Mouse (Mus musculus) intestine, embryonic 15.5 days (tissue): ENCODE data around the gene Kif11. TPM values are rescaled to one million over a fixed set of nuclear protein-coding genes. Genes with fewer than 3 reads are reported as not detected.

Experiments used
- ATAC-seq: fragments of 200-750 bp; cut with Nextera tagmentation; 2 replicates; pipeline ENCODE4 v1.8.0; 2017; ENCODE audit warnings: moderate TSS enrichment, moderate library complexity
- H3K27ac ChIP-seq: fragments of 300-500 bp; sonication (generic); 2 replicates; pipeline ENCODE4 v1.5.1; 2015; ENCODE audit warnings: mild to moderate bottlenecking, inconsistent platforms
- H3K27me3 ChIP-seq: fragments of 300-500 bp; sonication (generic); replicated peaks from 2 replicates; pipeline ENCODE4 v1.6.1; 2015; ENCODE audit warnings: inconsistent platforms
- H3K36me3 ChIP-seq: fragments of 300-500 bp; sonication (generic); 2 replicates; pipeline ENCODE4 v1.6.1; 2015; ENCODE audit warnings: inconsistent platforms
- H3K4me1 ChIP-seq: fragments of 300-500 bp; sonication (generic); replicated peaks from 2 replicates; pipeline ENCODE4 v1.6.1; 2015; ENCODE audit warnings: inconsistent platforms
- H3K4me2 ChIP-seq: fragments of 300-500 bp; sonication (generic); replicated peaks from 2 replicates; pipeline ENCODE4 v1.6.1; 2015; ENCODE audit warnings: mild to moderate bottlenecking, inconsistent platforms
- H3K4me3 ChIP-seq: fragments of 300-500 bp; sonication (generic); replicated peaks from 2 replicates; pipeline ENCODE4 v1.5.1; 2015; ENCODE audit warnings: inconsistent platforms
- H3K9ac ChIP-seq: fragments of 300-500 bp; sonication (generic); 2 replicates; pipeline ENCODE4 v1.6.1; 2015; ENCODE audit warnings: inconsistent platforms
- H3K9me3 ChIP-seq: fragments of 300-500 bp; sonication (generic); 2 replicates; pipeline ENCODE4 v1.6.1; 2016; ENCODE audit warnings: inconsistent platforms
- WGBS: fragments of 180-500 bp; shearing (Covaris S2); methylation state at CpG from one replicate; pipeline ENCODE4 v1.1.7; 2015; 5-methylcytosine and 5-hydroxymethylcytosine counted together
- polyA plus RNA-seq: library from polyadenylated mRNA; unstranded; fragments of >200 nt; fragmentation: Nextera tagmentation; extraction: Ambion mirVana; gene quantifications from 2 replicates; pipeline ENCODE4 v1.2.1, GENCODE M21; 2015

Kif11 gene
- polyA plus RNA-seq, 1 experiment from 2014 or later, result 51.7 TPM

- Histone ChIP-seq H3K4me2 (no peak overlapping the region), H3K4me3 (no peak overlapping the region), H3K4me1 (no peaks in the 10 kb centered on the region), H3K9ac (no peak overlapping the region), H3K36me3 (0 out of 2 replicates have a peak, but pooled peaks cover 3% of the 10 kb centered on the region), H3K27me3 (no peaks in the 10 kb centered on the region), H3K27ac (no peak overlapping the region), H3K9me3 (no peaks in the 10 kb centered on the region)
- ATAC-seq, result no peak
- WGBS, result 96% methylated on average over 3 of the region's 3 CpGs
Observed at GRCm38 (mm10) chr19:37352756-37353155, 23.4 kb upstream of the Kif11 start.

DNA sequence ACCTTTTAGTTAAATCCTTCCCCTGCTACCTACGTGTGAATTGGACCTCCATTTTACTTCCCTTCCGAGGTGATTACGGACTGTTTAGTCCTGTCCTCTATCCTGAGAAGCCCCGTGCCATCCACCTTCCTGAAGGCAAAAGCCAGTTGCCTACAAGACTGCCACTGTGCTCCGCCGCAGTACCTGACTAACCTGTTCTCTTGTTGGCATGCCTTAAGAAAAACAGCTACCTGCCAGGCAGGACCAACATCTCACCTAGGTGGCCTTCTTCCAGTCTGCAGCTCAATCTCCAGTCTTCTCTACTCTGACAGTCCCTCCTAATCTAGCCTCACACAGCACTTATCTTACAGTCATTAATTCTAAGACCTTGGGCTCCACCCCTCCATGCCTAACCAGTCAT lies 22.9 kb upstream of the Kif11 start:
- Histone ChIP-seq H3K27me3 (no peaks in the 10 kb centered on the region), H3K4me1 (no peaks in the 10 kb centered on the region), H3K36me3 (0 out of 2 replicates have a peak, but pooled peaks cover 3% of the 10 kb centered on the region), H3K27ac (no peak overlapping the region), H3K4me3 (no peak overlapping the region), H3K9me3 (no peaks in the 10 kb centered on the region), H3K9ac (no peak overlapping the region), H3K4me2 (no peak overlapping the region)
- WGBS, result 91% methylated on average over 6 of the region's 6 CpGs
- no peak for ATAC-seq

DNA sequence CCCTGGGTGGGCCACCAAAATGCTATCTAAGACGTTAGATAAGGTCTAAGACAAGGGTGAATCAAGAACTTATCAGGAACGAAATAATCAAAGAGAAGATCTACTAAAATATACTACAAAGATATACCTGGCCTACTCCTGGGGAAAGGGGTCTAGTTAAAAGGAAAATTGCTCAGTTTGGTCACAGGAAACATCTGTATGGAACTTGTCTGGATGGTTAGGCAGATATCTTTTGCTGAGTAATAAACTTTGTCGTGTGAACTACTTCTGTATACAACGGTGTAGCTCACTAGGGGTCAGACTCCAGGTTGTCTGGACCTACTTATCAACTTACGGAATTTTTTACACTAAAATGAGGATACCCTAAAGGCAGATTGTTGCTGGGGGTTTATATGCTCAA lies 16.2 kb upstream of the Kif11 start:
- Histone ChIP-seq H3K36me3 (no peaks in the 10 kb centered on the region), H3K9me3 (no peaks in the 10 kb centered on the region), H3K27ac (no peak overlapping the region), H3K4me2 (no peak overlapping the region), H3K4me1 (no peaks in the 10 kb centered on the region), H3K27me3 (no peaks in the 10 kb centered on the region), H3K9ac (no peak overlapping the region), H3K4me3 (no peak overlapping the region)
- no peak for ATAC-seq
- WGBS, result 53% methylated on average over 5 of the region's 5 CpGs

- 41% methylated on average over 5 of the region's 5 CpGs for WGBS
- H3K27me3 ChIP-seq, result no peaks in the 10 kb centered on the region
- no peaks in the 10 kb centered on the region for H3K36me3 ChIP-seq
- no peak overlapping the region for H3K9ac ChIP-seq
- H3K9me3 ChIP-seq, result no peaks in the 10 kb centered on the region
- no peak for ATAC-seq
- H3K27ac ChIP-seq, result no peak overlapping the region
- no peaks in the 10 kb centered on the region for H3K4me1 ChIP-seq
- H3K4me3 ChIP-seq, result no peak overlapping the region
- no peak overlapping the region for H3K4me2 ChIP-seq
Observed at GRCm38 (mm10) chr19:37362545-37362944, 13.7 kb upstream of the Kif11 start.

DNA sequence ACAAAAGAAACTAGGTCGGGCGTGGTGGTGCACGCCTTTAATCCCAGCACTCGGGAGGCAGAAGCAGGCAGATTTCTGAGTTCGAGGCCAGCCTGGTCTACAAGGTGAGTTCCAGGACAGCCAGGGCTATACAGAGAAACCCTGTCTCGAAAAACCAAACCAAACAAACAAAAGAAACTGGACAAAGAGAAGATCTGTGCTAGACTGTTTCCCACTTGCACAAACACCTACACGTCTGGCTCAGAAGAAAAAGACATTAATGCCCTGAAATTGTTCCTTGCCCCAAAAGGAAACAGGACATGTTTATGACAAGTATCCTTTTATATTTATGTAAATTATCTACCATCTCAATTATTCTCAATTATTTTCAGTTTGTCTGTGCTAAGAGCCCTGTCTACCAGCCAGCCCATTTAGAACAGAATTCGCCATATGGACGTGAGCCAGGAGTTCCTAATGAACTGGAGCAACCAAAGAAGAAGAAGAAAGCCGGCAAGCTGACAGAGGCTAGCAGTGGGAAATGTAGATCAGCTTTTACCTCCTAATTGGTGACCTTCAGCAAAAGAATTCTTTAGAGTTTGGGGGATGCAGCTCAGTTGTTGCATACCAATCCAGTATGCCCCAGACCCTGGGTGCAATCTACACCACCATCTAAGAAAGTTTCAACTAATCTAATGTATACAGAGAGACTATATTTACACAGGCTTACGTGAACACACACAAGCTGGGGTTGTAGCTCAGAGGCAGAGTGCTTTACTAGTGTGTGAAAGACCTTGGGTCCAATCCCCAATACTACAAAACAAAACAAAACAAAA lies 12.9 kb upstream of the Kif11 start:
- Histone ChIP-seq H3K9ac (no peak overlapping the region), H3K4me2 (no peak overlapping the region), H3K27me3 (no peaks in the 10 kb centered on the region), H3K27ac (no peak overlapping the region), H3K4me3 (no peak overlapping the region), H3K4me1 (no peaks in the 10 kb centered on the region), H3K36me3 (no peaks in the 10 kb centered on the region), H3K9me3 (no peaks in the 10 kb centered on the region)
- ATAC-seq, result no peak
- whole genome bisulfite sequencing, result 73% methylated on average over 11 of the region's 11 CpGs

- ATAC-seq, result no peak
- no peak overlapping the region for H3K4me3 ChIP-seq
- H3K4me1 ChIP-seq, result no peaks in the 10 kb centered on the region
- no peak overlapping the region for H3K4me2 ChIP-seq
- no peaks in the 10 kb centered on the region for H3K36me3 ChIP-seq
- no peaks in the 10 kb centered on the region for H3K27me3 ChIP-seq
- H3K9ac ChIP-seq, result no peak overlapping the region
- no peaks in the 10 kb centered on the region for H3K9me3 ChIP-seq
- 87% methylated on average over 1 of the region's 1 CpGs for WGBS
- H3K27ac ChIP-seq, result no peak overlapping the region
Observed at GRCm38 (mm10) chr19:37368990-37369389, 7.2 kb upstream of the Kif11 start.

DNA sequence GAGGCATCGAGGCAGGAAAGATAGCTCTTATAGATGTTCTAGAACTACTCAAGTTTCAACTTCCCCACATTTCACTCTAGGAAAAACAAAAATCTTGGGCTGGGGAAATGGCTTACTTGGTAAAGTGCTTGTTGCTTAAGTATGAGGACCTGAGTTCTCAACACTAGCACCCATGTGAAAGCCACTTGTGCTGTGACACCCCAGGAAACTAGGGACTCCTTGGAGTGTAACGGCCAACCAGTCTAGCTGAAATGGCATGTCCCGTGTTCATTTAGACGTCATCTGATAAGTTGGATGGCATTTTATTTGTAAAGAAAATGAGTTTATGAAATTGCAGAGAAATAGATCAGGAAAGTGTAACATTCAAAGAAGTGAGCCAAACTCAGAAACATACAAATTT lies 6.3 kb upstream of the Kif11 start:
- no peaks in the 10 kb centered on the region for H3K4me1 ChIP-seq
- 84% methylated on average over 4 of the region's 4 CpGs for WGBS
- no peak overlapping the region for H3K4me3 ChIP-seq
- H3K9me3 ChIP-seq, result no peaks in the 10 kb centered on the region
- ATAC-seq, result no peak
- no peak overlapping the region for H3K4me2 ChIP-seq
- no peak overlapping the region for H3K27ac ChIP-seq
- H3K27me3 ChIP-seq, result no peaks in the 10 kb centered on the region
- H3K9ac ChIP-seq, result no peak overlapping the region
- no peaks in the 10 kb centered on the region for H3K36me3 ChIP-seq

GRCm38 (mm10) chr19:37370356-37370755 lies 5.8 kb upstream of the Kif11 start:
- Histone ChIP-seq H3K36me3 (no peaks in the 10 kb centered on the region), H3K27me3 (no peaks in the 10 kb centered on the region), H3K9ac (no peak overlapping the region), H3K27ac (no peak overlapping the region), H3K9me3 (no peaks in the 10 kb centered on the region), H3K4me1 (no peaks in the 10 kb centered on the region), H3K4me3 (no peak overlapping the region), H3K4me2 (no peak overlapping the region)
- ATAC-seq, result no peak
- WGBS, result 81% methylated on average over 5 of the region's 5 CpGs

DNA sequence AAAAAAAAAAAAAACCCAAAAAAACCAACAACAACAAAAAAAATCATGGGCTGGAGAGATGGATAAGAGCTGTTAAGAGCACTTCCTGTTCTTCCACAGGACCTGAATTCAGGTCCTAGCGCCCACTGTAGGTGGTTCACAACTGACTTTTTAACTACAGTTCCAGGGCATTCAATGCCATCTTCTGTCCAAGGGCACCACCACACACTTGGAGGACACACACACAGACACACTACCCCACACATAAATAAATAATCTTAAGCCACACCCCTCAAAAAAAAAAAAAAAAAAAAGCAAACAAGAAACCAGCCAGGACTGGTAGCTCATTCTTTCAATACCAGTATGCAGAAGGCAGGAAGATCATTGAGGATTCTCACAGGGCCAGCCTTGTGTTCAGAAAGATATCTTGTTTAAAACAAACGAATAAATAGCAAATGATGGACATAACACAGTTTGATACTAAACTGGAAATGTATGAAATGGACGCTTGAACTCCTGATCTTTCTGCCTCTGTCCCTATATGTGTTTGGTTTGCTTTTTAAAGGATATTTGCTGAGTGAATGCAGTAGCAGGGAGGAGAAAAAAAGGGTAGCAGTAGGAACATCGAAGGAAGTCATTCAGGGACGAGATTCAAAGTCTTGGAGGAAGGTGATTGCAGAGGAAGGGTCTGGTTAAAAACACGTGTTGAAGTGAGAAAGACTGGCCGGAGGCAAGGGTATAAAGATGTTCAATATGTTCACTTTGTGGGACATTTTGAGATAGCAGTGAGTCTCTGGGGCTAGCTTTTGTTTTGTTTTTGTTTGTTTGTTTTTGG lies 1.1 kb upstream of the Kif11 start:
- Histone ChIP-seq H3K36me3 (no peaks in the 10 kb centered on the region), H3K4me3 (peak overlapping the region; percentile 89), H3K4me1 (0 out of 2 replicates have a peak, but pooled peaks cover 4% of the 10 kb centered on the region), H3K27ac (peak overlapping the region; percentile 97), H3K9me3 (no peaks in the 10 kb centered on the region), H3K27me3 (no peaks in the 10 kb centered on the region), H3K4me2 (peak overlapping the region; percentile 64), H3K9ac (peak overlapping the region; percentile 85)
- 20% methylated on average over 7 of the region's 7 CpGs for WGBS
- no peak for ATAC-seq

- peak overlapping the region; percentile 89 for H3K4me3 ChIP-seq
- H3K9me3 ChIP-seq, result no peaks in the 10 kb centered on the region
- 2% methylated on average over 11 of the region's 11 CpGs for WGBS
Observed at GRCm38 (mm10) chr19:37376841-37377240, 638 bp downstream of the Kif11 start.

GRCm38 (mm10) chr19:37377404-37377990 lies 1.3 kb downstream of the Kif11 start:
- Histone ChIP-seq H3K9me3 (no peaks in the 10 kb centered on the region), H3K9ac (peak overlapping the region; percentile 37), H3K4me2 (peak overlapping the region; percentile 51), H3K4me1 (0 out of 2 replicates have a peak, but pooled peaks cover 8% of the 10 kb centered on the region), H3K27ac (no peak overlapping the region), H3K4me3 (peak overlapping the region; percentile 89), H3K36me3 (no peaks in the 10 kb centered on the region), H3K27me3 (no peaks in the 10 kb centered on the region)
- ATAC-seq, result no peak
- 17% methylated on average over 8 of the region's 8 CpGs for WGBS

More at GRCm38 (mm10) chr19:37376841-37377240, 638 bp downstream of the Kif11 start:
- 0 out of 2 replicates have a peak, but pooled peaks cover 8% of the 10 kb centered on the region for H3K4me1 ChIP-seq
- H3K27ac ChIP-seq, result no peak overlapping the region
- no peaks in the 10 kb centered on the region for H3K27me3 ChIP-seq
- peak overlapping the region; percentile 85 for H3K9ac ChIP-seq
- H3K36me3 ChIP-seq, result no peaks in the 10 kb centered on the region
- H3K4me2 ChIP-seq, result peak overlapping the region; percentile 51
- ATAC-seq, result no peak

DNA sequence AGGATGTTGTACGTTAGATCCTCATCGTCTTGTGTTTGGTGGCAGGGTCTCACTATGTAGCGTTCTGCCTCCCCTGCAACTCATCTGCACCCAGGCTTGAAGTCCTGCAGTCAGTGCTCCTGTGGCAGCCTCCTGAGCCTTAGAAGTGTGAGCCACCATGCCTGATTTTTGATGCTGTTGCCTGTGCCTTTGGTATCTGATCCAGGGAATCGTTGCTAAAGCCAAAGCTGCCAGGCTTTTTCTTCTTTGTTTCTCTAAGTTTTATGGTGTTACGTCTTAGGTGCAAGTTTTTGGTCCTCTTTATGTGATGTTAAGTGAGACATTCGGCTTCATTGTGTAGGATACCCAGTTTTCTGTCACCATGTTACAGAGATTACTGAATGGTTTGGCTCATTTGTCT lies 2.6 kb downstream of the Kif11 start:
- Histone ChIP-seq H3K9me3 (no peaks in the 10 kb centered on the region), H3K9ac (no peak overlapping the region), H3K4me2 (no peak overlapping the region), H3K4me1 (0 out of 2 replicates have a peak, but pooled peaks cover 8% of the 10 kb centered on the region), H3K27ac (no peak overlapping the region), H3K4me3 (no peak overlapping the region), H3K27me3 (no peaks in the 10 kb centered on the region), H3K36me3 (no peaks in the 10 kb centered on the region)
- 71% methylated on average over 6 of the region's 6 CpGs for WGBS
- no peak for ATAC-seq
